Mouse (Mus musculus) heart, postnatal 0 days (tissue): ENCODE results near the gene Zfp777.

Source experiments
- CTCF ChIP-seq: IDR thresholded peaks from 2 replicates; pipeline ENCODE4 v1.5.1; 2016; ENCODE audit warnings: antibody characterized with exemption, control low read depth, low read depth
- EP300 ChIP-seq: IDR thresholded peaks from 2 replicates; pipeline ENCODE4 v1.6.1; 2016; ENCODE audit warnings: antibody characterized with exemption, low read depth

GRCm38 (mm10) chr6:48010727-48011126, 38.0 kb downstream of the Zfp777 start:
- TF ChIP-seq CTCF, result no peak
- peak; percentile 86 for TF ChIP-seq EP300
